Mouse (Mus musculus) erythroblast, embryonic 14.5 days (primary cell): ENCODE results near the gene Mus81.

ENCODE experiments used
- GATA1 ChIP-seq: IDR thresholded peaks from 2 replicates; pipeline ENCODE4 v1.6.1; 2012; ENCODE audit warnings: low read length, inconsistent platforms, mixed read lengths
- TAL1 ChIP-seq: IDR thresholded peaks from 3 replicates; pipeline ENCODE4 v1.6.1; 2012; ENCODE audit warnings: low read length, inconsistent platforms, mixed read lengths

- TF ChIP-seq TAL1 = no peak
- no peak for TF ChIP-seq GATA1
Measured at GRCm38 (mm10) chr19:5460465-5460911, 27.7 kb downstream of the Mus81 start, which contains the start of gene Fibp.
